Mouse (Mus musculus): ENCODE measurements around the gene Mdm2. TPM values are rescaled to one million over a fixed set of nuclear protein-coding genes. Genes with fewer than 3 reads are reported as not detected.
A peak's percentile ranks its signal among the peaks of the same experiment; 100 is the strongest.

Mdm2 gene
- total RNA-seq, 1 experiment from 2014 or later, result 42.6 TPM

DNA sequence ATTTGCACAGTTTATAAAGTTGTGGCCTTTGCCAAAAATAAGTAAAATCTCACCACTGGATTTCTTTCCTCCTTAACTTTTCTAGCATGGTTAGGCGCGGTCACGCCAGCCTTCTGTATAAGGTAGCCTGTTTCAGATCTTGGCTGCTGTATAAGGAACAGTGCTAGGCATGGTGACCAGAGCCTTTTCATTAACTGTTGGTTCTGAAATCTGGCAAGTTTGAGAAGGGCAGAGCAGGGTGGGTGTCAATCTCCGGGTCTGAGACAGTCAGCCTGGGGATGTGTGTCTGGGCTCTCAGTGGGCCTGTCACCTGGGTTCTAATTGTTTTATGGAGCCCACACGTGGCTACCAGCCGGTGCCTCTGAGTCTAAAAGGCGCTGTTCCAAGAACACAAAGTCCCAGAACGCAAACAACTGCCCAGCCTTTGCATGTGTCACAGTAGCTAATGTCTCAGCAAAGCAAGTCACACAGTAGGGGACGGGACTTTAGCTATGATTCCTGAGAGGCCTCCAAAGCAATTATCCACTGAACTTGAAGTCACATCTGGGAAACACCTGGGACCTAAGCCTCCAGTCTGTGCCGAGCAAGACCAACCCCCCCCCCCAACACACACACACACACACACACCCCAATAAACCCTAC is 41.0 kb downstream of the Mdm2 start:
- DNase-seq, result peak; percentile 57

DNA sequence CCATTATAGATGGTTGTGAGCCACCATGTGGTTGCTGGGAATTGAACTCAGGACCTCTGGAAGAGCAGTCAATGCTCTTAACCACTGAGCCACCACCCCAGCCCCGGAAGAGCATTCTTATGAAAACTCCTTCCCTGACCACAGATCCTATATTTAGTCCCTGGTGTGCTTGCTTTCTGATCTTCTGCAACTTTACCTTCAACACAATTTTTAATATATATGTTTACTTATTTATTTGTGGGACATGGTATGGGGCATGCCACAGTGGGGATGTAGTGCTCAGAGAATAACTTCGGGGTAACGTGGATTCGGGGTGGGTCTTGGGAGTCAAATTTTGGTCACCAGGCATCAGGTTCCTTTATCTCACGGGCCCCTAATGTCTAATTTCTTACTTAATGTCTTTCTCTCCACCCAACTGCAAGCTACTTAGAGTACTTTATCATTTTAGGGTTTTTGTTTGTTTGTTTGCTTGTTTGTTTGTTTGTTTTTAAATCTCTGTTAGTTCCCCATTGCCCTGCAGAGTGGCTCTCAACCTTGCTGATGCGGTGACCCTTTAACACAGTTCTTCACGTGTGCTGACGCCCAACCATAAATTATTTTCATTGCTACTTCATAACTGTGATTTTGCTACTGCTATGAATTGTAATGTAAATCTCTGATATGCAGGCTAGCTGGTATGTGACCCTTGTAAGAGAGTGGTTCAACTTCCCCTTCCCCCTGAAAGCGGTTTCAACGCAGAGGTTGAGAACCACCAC is 41.8 kb downstream of the Mdm2 start:
- no peak for DNase-seq

DNA sequence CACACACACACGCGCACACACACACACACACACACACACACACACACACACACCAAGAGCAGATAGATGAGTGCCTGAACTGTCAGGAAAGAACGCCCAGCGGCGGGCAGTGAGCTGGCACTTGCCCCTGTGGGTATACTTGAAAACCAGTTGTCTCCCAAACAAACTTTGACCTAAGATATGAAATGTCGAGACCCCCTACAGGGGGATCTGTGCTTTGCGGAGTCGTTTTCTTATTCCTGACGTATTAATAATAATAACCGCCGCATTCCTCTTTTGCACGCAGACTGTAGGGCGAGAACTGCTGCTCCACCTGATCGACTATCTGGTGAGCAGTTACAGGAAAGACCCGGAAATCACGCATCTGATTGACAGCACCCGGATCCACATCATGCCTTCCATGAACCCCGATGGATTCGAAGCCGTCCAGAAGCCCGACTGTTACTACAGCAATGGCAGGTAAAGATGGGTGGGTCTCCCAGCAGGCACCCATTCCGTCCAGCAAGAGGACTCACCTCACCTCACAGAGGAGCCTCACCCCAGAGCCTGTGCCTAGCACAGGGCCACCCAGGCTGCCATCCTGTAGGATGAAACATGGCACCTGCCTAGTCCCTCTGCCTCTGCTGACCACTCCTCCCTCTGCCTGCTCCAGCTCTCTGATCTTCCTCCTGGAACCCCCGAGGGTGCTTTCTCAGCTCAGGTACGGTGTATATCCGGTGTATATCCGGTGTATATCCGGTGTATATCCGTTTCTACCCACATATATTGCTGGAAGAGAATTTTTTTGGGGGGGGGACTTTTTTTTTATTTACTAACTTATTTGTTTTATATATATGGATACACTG is 42.7 kb downstream of the Mdm2 start:
- no peak for DNase-seq

DNA sequence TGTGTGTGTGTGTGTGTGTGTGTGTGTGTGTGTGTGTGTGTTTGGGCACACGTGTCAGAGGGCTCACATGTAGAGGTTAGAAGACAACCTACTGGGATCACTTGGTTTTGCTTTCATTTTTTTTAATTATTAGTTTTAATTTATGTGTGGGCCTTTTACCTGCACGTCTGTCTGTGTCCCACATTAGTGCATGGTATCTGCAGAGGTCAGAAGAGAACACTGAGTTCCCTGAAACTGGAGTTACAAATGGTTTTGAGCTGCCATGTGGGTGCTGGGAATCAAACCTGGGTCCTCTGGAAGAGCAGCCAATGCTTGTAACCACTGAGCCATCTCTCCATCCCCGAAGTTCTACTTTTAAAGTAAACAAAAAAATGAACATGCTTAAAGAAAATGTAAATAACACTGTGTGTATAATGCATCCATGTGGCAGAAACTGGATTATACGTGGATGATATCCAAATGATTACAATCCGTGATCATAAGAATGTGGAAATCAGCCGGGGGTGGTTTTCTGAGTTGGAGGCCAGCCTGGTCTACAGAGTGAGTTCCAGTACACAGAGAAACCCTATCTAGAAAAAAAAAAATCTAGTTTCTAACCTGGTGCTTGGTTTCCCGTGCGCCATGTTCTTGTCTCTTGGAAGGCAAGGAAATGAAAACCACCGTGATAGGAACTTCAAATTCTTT is 43.5 kb downstream of the Mdm2 start:
- no peak for DNase-seq

DNA sequence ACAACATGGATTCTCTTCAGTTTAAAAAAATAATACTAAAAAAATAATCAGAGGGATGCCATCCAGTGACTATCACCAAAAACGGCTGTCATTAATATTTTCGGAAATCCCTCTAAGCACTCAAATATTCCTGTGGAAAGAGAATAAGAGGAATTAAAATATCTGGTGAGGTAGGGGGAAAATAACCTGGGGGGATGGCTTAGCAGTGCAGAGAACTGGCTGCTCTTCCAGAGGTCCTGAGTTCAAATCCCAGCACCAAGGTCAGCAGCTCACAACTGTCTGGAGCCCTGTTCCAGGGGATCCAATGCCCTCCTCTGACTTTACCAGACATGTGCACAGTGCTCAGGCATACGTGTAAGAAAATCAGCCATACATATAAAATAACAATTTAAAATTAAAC is 44.2 kb downstream of the Mdm2 start:
- DNase-seq, result no peak

DNA sequence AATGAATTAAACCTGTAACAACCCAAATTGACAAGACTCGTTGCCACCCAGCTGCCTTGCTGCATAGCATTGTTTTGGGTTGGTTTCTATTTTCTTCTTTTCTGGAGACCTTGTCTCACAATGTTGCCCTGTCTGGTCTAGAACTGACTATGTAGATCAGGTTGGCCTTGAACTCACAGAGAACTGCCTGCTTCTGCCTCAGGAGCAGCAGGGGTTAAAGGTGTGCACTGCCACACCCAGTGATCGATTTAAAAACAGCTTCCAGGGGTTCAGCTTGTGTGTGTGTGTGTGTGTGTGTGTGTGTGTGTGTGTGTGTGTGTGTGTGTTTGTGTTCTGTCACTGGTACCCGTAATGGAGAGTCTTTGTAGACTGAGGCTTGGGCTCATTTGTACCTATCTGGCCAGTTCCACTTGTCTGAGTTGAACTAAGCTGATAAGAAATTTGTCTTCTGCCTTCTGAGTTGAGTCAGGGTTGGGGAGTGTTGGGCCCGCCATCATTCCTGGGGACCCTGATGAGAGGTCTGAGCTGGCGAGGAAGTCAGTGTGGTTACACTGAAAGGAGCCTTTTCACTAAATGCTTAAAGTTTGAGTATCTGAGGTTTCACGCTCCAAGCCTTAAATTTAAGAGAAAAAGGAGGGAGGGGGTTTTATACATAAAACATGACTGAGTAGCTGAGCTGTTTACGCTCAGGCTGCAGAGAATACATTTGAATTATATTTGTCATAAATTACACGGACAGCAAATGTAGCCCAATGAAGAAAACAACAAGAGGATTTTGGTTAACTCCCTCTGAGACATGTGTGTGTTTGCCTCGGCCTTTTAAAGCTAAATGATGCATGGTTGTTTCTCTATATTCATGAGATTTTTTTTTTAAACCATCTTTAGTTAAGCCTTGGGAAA is 44.9 kb downstream of the Mdm2 start:
- no peak for DNase-seq

DNA sequence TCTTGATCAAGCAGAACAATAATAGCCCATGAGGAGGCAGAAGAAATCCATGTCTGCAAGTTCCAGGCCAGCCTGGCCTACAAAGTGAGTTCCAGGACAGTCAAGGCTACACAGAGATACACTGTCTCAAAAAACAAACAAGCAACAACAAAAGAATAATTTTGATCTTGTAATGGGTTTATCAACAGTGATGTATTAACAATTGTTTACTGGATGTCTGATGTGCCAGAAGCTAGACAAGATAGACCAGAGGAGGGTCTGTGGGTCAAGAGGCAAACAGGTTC is 45.7 kb downstream of the Mdm2 start:
- DNase-seq, result no peak

DNA sequence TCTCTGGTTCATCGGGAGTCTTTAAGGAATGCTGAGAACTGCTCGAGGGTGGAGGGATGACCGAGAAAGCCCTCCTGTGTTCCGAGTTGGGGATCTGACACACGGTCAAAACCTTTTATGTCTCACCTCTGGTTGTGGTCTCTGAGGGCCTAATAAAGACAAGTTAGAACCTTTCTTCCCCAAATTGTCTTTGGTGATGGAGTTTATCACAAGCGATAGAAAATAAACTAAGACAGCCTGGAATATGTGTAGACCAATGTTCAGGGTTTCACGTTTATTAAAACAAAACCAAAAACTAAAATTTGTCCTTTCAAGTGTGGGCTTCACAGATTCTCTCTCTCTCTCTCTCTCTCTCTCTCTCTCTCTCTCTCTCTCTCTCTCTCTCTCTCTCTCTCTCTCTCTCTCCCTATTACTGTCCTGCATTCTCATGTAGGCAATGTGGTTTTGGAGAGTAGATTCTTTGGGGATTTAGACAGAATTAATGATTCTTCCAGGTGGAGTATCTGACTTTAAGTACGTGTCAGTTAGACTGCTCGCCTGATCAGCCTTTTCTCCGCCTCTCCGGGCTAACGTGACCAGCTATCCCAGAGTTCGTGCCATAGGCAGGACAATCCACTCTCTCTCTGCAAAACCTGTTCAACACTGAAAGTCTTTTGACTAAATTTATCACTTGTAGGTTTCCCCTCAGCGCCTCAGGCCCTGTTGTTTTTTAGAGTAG is 46.2 kb downstream of the Mdm2 start:
- DNase-seq, result no peak

DNA sequence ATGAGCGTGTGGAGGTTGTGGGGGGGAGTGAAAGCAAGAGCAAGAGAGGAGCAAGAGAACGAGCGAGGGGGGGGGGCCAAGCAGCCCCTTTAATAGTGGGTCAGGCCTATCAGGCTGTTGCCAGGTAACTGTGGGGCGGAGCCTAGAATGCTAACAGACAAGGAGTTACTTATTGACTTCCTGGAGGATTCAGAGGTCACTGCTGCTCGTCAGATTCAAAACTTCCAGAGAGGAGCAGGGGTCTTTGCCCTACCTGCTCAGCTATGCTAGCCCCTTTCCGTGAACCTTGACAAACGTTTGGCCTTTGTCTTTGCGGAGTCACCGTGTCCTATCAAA is 46.7 kb downstream of the Mdm2 start:
- DNase-seq, result peak; percentile 50

DNA sequence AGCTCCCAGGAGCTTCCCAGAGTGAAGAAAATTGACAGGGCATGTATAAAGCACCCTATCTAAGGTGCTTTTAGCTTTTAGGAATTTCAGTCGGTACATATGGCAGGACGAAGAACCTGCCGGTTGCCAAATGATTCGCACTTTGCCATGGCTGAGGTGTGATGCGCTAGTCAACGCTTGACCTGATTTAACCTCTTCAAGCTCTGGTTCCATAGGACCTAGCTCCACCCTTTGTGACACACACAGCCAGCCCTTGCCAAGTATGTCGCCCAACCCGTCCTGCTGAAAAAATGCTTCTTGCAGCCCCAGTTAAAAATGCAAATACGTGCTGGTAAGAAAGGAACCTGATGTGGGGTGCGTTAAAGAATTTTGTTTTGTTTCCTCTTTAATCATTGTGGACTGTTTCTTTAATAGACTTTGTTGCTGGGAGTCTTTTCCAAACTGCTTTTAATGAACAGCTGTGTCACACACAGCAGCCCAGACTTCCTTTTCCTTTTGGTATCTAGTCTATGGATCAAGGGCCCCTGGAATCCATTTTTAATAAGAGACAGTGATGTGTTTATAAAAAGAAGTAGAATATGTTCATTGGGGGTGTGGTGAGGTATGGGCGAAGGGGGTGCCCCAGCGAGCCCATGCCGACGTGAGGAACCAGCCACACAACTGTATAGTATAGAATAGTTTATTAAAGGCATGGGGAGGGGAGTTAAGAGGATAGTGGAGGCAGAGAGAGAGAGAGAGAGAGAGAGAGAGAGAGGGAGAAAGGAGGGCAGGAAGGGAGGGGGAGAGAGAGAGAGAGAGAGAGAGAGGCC is 47.3 kb downstream of the Mdm2 start:
- DNase-seq, result no peak

DNA sequence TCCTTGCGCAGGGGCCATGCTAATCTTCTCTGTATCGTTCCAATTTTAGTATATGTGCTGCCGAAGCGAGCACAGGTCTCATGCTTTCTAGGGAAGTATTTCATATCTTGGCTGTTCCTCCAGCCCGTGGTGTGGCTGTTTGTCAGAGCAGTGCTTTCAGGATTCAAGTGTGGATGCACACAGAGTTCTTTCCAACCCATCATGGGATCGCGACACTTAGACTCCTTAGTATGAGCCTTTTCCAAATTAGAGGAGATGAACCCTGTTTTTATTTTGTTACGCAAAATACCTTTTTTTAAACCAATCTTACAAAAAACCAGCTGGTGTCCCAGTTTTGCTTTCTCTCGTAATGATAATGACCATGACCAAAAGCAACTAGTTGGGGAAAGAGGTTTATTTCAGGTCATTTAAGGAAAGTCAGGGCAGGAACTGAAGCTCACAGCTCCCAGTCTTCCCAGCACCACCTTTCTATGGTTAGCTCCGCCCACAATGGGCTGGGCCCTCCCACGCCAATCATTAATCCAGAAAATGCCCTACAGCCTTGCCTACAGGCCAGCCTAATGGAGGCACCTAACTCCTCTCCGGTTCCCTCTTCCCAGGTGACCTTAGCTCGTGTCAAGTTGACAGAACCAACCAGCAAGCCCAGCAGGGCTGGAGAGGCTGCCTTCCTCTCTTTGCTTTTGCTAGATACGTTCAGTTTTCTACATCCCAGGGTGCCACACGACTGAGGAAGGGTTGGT is 48.1 kb downstream of the Mdm2 start:
- DNase-seq, result no peak

DNA sequence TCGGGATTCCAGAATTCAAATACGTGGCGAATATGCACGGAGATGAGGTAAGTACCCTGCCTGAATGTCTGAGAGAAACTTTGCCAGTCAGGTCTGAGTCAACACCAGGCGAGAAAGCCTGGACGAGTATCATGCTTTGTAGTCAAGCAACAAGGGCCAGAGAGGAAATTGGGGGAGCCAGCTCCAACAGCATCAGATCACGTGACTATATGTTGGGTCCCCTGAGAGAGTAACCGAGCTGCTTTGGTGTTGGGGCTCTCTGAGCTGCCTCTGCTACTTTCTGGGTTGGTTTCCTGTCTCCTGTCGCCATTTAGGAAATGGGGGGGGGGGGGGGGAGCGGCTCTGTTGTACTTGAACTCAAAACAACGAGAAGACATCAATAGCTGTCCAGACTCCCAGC is 50.7 kb downstream of the Mdm2 start:
- DNase-seq, result no peak

DNA sequence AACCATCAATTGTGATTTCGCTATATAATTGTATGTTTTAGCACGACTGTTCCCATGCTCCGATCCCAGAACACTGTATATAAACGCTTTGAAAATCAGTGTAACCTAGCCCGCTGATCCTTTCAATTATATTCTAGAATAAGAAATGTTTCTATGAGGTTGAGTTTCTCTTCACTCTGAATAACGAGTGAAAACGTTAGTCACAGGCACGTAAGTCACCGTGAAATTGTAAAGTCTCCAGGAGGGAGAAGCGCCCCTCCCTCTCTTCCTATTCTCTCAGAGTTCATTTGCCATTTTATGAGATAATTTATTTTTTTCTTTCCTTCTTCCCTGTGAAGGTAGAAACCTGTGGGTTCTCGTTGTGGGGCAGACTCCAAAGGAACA is 51.1 kb downstream of the Mdm2 start:
- no peak for DNase-seq

DNA sequence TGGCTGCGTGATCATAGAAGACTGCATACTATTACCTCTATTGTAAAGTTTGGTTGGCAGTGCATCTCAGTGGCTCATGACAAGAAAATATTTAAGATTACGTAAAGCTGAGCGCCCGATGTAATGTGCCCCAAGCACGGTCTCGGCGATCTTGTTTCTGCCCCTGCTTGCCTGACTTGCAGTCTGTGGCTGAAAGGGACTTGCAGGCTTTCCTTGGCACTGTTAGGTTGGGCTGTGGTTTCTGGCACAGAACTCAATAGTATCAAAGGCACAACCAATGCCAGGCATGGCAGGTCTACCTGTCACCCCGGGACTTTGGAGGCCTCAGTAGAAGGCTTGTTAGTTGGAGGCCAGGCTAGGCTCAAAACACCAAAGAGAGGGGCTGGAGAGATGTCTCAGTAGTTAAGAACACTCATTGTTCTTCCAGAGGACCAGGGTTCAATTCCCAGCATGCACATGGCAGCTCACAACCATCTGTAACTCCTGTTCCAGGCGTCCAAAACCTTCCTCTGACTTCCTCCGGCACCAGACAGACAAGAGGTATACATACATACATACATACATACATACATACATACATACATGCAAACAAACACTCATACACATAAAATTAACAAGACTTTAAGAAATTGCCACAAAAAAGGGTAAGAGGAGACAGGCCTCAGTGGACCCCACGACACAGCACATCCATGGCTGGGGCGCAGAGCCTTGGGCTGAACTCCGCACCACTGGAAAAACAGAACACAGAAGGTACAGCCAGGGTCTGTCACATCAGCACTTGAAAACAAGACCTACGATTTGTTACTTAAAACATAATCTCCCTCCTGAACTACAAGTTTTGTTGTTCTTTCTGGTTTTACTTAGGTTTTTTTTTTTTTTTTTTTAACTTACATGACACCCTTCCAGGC is 51.8 kb downstream of the Mdm2 start:
- no peak for DNase-seq

DNA sequence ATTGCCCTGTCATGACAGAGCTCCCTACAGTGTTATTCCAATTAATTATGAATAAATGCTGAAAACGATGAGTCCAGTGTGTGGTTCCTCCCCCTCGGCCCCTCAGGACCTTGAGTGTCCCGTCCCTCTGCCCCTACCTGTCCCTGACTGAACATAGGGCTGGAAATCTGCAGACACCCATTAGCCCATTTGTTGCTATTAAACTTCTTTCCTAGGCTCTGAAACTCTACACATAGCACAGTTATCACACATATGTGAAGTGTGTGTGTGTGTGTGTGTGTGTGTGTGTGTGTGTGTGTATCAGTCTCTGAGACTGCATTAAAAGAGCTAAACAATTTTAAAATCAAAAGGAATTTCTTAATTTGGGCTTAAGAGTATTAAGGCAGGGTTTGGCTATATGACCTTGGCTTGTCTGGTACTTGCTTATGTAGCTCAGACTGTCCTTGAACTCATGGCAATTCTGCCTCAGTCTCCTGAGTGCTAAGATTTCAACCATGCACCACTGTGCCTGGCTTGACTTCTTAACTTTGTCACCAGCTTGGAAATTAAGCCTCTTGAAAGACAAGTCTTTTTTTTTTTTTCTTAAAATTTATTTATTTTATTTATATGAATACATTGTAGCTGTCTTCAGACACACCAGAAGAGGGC is 52.8 kb downstream of the Mdm2 start:
- no peak for DNase-seq

DNA sequence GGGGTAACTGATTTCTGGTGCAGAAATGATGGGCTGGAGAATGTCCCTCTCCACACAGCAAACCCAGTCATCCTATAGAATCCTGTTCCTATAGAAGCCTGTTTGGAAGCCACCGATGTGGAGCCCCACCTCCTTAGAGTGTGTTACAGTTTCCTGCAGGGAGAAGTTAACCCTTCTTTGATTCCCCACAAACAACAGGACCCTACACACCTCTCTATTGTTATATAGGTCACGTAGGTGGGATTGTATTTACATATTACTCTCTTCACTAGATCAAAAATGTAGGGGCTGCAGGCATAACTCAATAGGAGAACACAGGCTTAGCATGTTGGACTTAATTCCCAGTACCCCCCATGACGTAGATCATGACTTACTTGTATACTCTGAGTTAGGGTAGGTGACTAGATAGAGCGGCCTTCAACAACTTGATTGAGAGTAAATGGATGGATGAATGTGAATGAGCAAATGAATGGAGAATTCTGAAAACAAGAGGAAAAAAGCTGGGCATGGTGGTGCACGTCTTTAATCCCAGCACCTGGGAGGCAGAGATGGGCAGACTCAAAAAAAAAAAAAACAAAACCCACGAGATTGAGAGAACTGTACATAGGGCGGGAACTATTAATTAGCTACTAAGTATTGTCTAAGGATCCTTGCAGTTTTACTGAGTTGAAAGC is 53.4 kb downstream of the Mdm2 start:
- DNase-seq, result no peak

DNA sequence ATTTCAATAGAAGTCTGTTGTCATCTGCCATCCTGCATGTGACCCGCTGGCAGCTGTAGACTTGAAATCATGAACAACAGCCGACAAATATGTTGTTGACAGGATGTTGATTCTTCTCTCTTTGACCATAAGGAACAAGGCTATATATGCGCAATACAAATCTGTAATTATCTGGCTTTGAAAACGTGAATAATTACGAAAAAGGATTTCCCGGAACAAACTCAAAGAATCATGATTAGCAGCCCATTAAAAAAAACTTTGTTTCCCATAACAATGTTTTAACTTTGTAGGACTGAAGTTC is 53.9 kb downstream of the Mdm2 start:
- DNase-seq, result no peak
